Mouse (Mus musculus): Measurements from ENCODE around the gene Slc41a1. TPM values are rescaled to one million over a fixed set of nuclear protein-coding genes. Genes with fewer than 3 reads are reported as not detected.
A peak's percentile ranks its signal among the peaks of the same experiment; 100 is the strongest.

Slc41a1 gene
- total RNA-seq, 2 experiments from 2014 or later: 37.2 to 47.2 TPM

- intact Hi-C loops (cut with DNase I): no loop called here
- DNase-seq: no peak
These were observed 3.7 kb upstream of the Slc41a1 start for GRCm38 (mm10) chr1:131823563-131823962.

- no peak for DNase-seq
- intact Hi-C loops (cut with DNase I): no loop called here
These were observed 2.6 kb upstream of the Slc41a1 start for GRCm38 (mm10) chr1:131824528-131825181.

- intact Hi-C loops (cut with DNase I): no loop called here
- peak; percentile 86 to 94 for DNase-seq
These were observed 530 bp downstream of the Slc41a1 start for GRCm38 (mm10) chr1:131827787-131828258.

- DNase-seq: no peak
- intact Hi-C loops (cut with DNase I): no loop called here
These were observed 1.2 kb downstream of the Slc41a1 start for GRCm38 (mm10) chr1:131828297-131829126.

GRCm38 (mm10) chr1:131829279-131829678 lies 2.0 kb downstream of the Slc41a1 start:
- no peak for DNase-seq
- intact Hi-C loops (cut with DNase I): no loop called here

- intact Hi-C loops (cut with DNase I): no loop called here
- peak in 1 of 2 experiments; percentile 15 for DNase-seq
These were observed 3.3 kb downstream of the Slc41a1 start for GRCm38 (mm10) chr1:131830561-131830960.

- intact Hi-C loops (cut with DNase I): no loop called here
- DNase-seq: no peak
These were observed 3.8 kb downstream of the Slc41a1 start for GRCm38 (mm10) chr1:131830971-131831641.

GRCm38 (mm10) chr1:131837035-131837434 lies 9.7 kb downstream of the Slc41a1 start:
- DNase-seq: no peak
- intact Hi-C loops (cut with DNase I): no loop called here

- DNase-seq: no peak
- intact Hi-C loops (cut with DNase I): no loop called here
These were observed 11.2 kb downstream of the Slc41a1 start for GRCm38 (mm10) chr1:131838542-131838941.

- intact Hi-C loops (cut with DNase I): no loop called here
- peak in 1 of 2 experiments; percentile 40 for DNase-seq
These were observed 12.0 kb downstream of the Slc41a1 start for GRCm38 (mm10) chr1:131839279-131839678.

GRCm38 (mm10) chr1:131842221-131842620 lies 14.9 kb downstream of the Slc41a1 start:
- no peak for DNase-seq
- intact Hi-C loops (cut with DNase I): loop anchor here (10.0 kb wide), 1 partner anchor 227 kb away; no protein-coding TSS in a partner anchor

GRCm38 (mm10) chr1:131843758-131844157 lies 16.5 kb downstream of the Slc41a1 start:
- DNase-seq: no peak
- intact Hi-C loops (cut with DNase I): loop anchor here (10.0 kb wide), 1 partner anchor 229 kb away; no protein-coding TSS in a partner anchor

GRCm38 (mm10) chr1:131844883-131845282 lies 17.6 kb downstream of the Slc41a1 start:
- DNase-seq: no peak
- intact Hi-C loops (cut with DNase I): loop anchor here (10.0 kb wide), 1 partner anchor 230 kb away; no protein-coding TSS in a partner anchor

GRCm38 (mm10) chr1:131846255-131846654 lies 19.0 kb downstream of the Slc41a1 start:
- peak; percentile 50 to 67 for DNase-seq
- intact Hi-C loops (cut with DNase I): loop anchor here (1.0 to 10.0 kb wide), 3 partner anchors 79 to 231 kb away; no protein-coding TSS in a partner anchor

- no peak for DNase-seq
- intact Hi-C loops (cut with DNase I): no loop called here
These were observed 34.5 kb downstream of the Slc41a1 start for GRCm38 (mm10) chr1:131861811-131862210.

GRCm38 (mm10) chr1:131865596-131865995 lies 38.3 kb downstream of the Slc41a1 start:
- DNase-seq: no peak
- intact Hi-C loops (cut with DNase I): no loop called here

- no peak for DNase-seq
- intact Hi-C loops (cut with DNase I): no loop called here
These were observed 39.2 kb downstream of the Slc41a1 start for GRCm38 (mm10) chr1:131866304-131866999.

- intact Hi-C loops (cut with DNase I): no loop called here
- peak; percentile 89 to 91 for DNase-seq
These were observed 40.0 kb downstream of the Slc41a1 start, which contains the start of gene Rab29 for GRCm38 (mm10) chr1:131867093-131867945. Gene Rab29, plus strand, starts transcription at chr1:131867224.

GRCm38 (mm10) chr1:131867946-131868290 lies 40.6 kb downstream of the Slc41a1 start:
- no peak for DNase-seq
- intact Hi-C loops (cut with DNase I): no loop called here
